Mouse (Mus musculus): ENCODE measurements around the gene Tcf23.

DNA sequence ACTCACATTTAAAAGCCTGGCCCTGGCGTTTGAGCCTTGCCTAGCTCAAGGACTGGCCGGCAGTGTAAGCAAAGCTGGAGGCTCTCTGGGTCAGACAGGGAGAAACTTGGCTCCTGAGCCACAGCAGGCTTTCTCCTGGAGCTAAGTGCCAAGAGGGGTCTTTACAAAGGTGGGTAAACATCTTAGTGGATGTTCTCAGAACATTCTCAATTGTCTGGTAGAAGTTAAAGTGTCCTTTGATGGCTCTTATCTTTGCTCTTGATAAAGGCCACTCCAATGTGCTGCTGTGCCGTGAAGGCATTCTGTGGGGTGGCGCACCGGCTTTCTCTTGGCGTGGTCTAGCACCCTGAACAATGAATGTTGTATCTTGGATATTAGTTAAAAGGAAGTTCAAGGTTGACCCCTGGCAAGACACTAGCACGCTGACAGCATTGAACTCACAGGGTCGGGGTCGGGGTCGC lies 45.9 kb upstream of the Tcf23 start:
- TF ChIP-seq CTCF (IDR thresholded peaks at IDR 0.05; ENCODE audit: low read depth) (no peak), EP300 (IDR thresholded peaks at IDR 0.05; ENCODE audit: low read depth) (no peak)

All from liver, embryonic 14.5 days (tissue).